Mouse (Mus musculus) gastrocnemius, postnatal 25 days (tissue): Measurements from ENCODE around the gene Ppm1g. TPM values are rescaled to one million over a fixed set of nuclear protein-coding genes. Genes with fewer than 3 reads are reported as not detected.

ENCODE experiments used
- DNase-seq: peaks from one replicate; pipeline ENCODE4 v3.0.0; 2022
- long read RNA-seq, 2 experiments: library from polyadenylated mRNA; stranded (forward); transcript quantifications; one replicate each; pipeline ENCODE4 v2.0.0; 2021
- total RNA-seq, 2 experiments: library from RNA; stranded (reverse); gene quantifications; 1 replicate in 1 of 2; 2 replicates in 1 of 2; pipeline ENCODE4 v1.2.3; 2021

Gene Ppm1g
- 10 to 100 TPM; 32.6 to 35.4 TPM for total RNA-seq
- long read RNA-seq, experiment 1, transcript Ppm1g-201 (10 exons, 2,307 nt) = major isoform, 40 of 46 reads
- long read RNA-seq, experiment 1, partial matches to known transcripts = 2 of 46 reads
- long read RNA-seq, experiment 1, other reads (novel, unspliced or antisense) = 4 of 46 reads
- long read RNA-seq, experiment 2, transcript Ppm1g-201 (10 exons, 2,307 nt) = major isoform, 53 of 59 reads
- long read RNA-seq, experiment 2, partial matches to known transcripts = 2 of 59 reads
- long read RNA-seq, experiment 2, other reads (novel, unspliced or antisense) = 4 of 59 reads

DNA sequence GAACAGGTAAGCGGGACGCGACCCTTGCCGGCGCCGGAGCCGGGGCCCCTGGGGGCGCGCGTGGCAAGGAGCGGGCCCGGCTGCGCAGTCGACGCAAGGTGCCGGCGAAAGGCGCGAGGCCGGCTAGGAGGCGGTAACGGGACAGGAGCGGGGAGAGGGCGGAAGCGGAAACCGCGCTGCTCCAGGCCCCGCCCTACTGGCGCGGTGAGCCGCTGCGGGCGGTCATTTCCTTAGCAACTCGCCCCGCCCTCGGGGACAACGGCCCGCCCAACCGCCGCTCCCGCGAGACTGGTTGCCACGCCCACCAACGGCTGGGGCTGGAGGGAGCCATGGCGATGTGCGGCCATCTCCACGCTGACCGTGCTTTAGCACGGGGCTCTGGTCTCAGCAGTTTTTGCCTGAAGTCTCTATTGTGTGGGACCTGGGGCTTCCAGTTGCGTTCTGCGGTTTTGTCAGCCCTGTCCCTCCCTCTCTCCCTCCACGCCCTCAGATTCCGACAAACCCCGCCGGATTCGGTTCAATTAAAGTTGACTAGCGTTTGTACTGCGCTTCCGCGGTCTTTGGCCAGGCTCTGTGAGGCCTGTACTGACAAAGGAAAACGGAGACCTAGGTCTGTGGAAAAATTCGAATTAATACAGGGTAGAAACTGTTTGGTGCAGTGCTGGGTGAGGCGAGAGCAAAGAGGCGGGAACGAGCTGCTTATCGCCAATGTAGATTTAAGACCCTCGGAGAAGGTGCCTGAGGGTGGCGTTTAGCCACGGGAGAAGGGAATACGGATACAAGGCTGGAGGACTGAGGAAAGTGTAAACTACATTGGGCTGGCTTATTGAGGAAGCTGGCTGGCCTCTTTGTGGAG, at the start of gene Ppm1g:
TSS of gene Ppm1g (minus strand) at position 240 of the 856 bp plus-strand sequence.
- DNase-seq = peak; percentile 97

DNA sequence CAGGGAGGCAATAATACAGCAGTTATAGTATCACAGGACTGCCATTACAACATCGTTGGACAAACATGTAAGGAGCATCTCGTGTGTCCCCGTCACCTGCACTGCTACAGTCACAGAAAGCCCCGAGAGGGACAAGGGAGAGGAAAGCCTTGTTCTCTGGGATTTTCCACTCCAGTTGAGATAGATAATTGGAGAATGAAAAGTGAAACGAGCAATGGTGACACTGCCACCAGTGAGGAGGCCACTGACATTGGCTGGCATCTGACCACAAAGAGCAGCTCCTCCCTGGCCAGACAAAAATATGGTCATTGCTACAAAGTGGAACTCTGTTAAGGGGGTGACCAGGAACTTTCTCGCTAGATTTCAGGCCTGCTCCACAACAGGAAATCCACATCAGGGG, 47.2 kb upstream of the Ppm1g start:
- DNase-seq = no peak

GRCm38 (mm10) chr5:31266101-31266500, 45.6 kb upstream of the Ppm1g start:
- DNase-seq = no peak

GRCm38 (mm10) chr5:31257616-31258015, 37.1 kb upstream of the Ppm1g start:
- DNase-seq = no peak

DNA sequence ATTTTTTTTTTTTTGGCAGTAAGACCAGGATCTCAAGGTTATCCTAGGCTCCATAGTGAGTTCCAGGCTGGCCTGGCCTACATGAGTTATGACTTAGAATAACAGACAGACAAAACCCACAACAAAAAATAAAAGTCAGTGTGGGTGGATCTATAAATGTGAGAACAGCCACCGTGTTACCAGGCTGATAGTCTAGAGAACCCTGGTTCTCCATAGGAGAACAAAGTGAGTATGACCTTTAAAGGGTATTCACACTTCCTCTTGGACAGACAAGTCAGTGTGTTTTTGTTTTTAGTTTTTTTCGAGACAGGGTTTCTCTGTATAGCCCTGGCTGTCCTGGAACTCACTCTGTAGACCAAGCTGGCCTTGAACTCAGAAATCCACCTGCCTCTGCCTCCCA, 35.5 kb upstream of the Ppm1g start:
- no peak for DNase-seq

- DNase-seq = no peak
Observed at GRCm38 (mm10) chr5:31255381-31255780, 34.9 kb upstream of the Ppm1g start.

GRCm38 (mm10) chr5:31254901-31255300, 34.4 kb upstream of the Ppm1g start:
- DNase-seq = no peak

- DNase-seq = peak; percentile 47
Observed at GRCm38 (mm10) chr5:31254452-31254851, 34.0 kb upstream of the Ppm1g start.

GRCm38 (mm10) chr5:31253806-31254205, 33.3 kb upstream of the Ppm1g start:
- DNase-seq = no peak

- DNase-seq = no peak
Observed at GRCm38 (mm10) chr5:31252795-31253545, 32.5 kb upstream of the Ppm1g start.

- no peak for DNase-seq
Observed at GRCm38 (mm10) chr5:31252151-31252550, 31.7 kb upstream of the Ppm1g start.

- DNase-seq = no peak
Observed at GRCm38 (mm10) chr5:31251541-31252101, 31.1 kb upstream of the Ppm1g start, which contains the start of gene Krtcap3. TSS of gene Krtcap3 (plus strand) at chr5:31251691.

GRCm38 (mm10) chr5:31250716-31251115, 30.2 kb upstream of the Ppm1g start:
- DNase-seq = no peak

- no peak for DNase-seq
Observed at GRCm38 (mm10) chr5:31242191-31242590, 21.7 kb upstream of the Ppm1g start.

DNA sequence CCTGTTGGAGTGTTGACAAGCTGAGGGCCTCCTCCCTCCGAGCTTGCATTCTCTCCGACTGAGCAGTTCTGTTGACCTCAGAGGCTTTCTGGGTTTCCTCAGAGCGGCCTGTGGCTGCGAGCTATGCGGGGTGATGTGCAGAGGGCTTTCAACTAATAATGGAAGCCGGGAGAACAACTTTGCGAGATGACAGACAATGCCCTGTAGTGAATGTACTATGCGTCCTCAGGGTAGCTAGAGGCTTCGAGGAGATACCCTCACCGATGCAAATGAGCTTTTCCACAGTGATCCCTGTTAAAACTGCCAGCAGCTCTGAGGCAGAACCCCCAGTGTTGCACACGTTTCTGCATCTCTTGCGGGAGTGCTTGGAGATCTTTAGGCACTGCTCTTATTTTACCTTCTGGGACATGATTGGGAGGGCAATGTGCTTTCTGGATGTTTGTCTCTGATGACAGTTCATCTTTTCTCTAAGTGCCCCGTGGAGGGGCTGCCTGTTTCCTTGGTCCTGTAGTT, 21.1 kb upstream of the Ppm1g start:
- DNase-seq = no peak

DNA sequence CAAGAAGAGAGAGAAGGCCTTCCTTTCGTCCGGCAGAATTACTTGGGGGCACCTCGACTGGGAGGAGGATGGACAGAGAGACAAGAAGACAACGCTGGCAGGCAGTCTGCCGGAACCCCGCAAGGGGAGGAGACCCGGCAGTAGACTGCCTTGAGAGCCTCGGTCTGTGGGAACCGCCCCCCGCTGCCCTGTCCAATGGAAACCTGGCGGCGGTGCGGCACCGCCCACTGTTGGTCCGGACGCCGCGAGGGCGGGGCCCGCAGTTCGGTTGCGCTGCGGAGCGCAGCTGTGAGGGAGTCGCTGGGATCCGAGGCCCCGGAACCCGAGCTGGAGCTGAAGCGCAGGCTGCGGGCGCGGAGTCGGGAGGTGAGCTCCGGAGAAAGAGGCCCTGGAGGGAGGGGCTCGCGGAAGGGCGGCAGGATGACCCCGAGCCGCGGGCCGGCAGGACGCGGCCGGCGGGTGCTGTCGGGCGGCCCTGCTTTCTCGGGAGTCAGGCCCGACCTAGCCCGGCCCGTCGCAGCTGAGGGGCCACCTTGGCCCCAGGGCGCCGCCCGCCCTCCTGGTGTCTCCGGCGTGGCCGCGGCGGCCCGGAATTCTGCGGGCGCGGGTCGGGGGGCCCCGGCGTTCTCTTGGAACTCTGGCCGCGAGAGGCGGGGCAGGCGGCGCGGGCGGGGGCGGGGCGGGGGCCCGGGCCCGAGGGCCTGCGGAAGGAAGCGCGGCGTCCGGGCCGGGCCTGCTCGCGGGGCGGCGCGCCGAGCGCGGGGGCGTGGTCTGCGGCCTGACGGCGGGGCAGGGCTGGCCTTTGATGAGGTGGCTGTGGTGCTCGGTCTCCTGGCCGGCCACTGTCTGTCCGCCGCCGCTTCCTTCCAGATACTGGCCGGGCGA, 20.4 kb upstream of the Ppm1g start, which contains the start of the genes Nrbp1 and Gm9970:
TSS of gene Nrbp1 (plus strand) at position 228 of the 885 bp plus-strand sequence.
TSS of gene Gm9970 (minus strand) at position 596 of the 885 bp plus-strand sequence.
- peak; percentile 97 for DNase-seq

GRCm38 (mm10) chr5:31226641-31227040, 6.2 kb upstream of the Ppm1g start:
- no peak for DNase-seq

DNA sequence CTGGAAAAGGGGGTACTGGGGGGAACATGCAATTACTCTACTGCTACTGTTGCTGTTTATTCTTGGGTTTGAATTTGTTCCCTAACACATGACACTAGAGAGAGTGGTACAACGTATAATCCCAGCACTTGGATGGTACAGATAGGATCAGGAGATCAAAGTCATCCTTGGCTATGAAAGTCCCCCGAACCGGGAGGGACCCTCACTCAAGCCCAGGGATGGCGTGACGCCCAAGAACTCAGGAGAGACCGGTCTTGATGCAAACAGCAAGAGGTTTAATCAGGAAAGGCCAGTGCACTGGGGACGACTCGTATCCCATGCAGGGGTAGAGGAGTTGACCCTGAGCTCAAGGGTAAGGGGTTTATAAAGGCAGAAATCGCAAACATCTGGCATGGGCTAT, 2.2 kb upstream of the Ppm1g start:
- no peak for DNase-seq

DNA sequence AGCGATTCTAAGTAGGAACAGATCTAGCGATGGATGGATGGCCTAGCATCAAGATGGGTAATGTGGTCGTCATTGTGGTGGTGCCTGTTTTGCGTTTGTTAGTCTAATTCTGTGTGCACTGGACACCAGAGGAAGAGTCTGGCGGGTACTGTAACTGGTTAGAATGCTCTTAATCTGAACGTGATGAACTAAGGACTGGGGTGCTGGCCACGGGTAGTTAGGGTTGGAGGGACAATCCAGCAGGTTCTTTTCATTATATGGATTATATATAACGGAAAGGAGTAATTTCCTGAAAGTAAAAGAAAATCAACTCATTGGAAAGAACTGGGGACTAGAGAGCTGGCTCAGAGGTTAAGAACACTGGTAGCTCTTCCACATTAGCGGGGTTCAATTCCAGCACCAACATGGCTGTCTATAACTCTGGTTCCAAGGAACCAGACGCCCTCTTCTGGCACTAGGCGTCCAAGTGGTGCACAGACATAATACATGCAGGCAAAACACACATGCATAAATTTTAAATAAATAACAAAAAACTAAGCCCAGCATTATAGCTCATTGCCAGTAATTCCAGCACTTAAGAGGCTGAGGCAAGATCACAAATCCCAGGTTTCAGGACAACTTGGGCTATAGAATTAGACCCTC, 938 bp upstream of the Ppm1g start:
- DNase-seq = no peak

- no peak for DNase-seq
Observed at GRCm38 (mm10) chr5:31219911-31220447, 508 bp downstream of the Ppm1g start.
